Mouse (Mus musculus) thymus, adult 2 months (tissue): ENCODE measurements around the gene Ankrd55. TPM values are rescaled to one million over a fixed set of nuclear protein-coding genes. Genes with fewer than 3 reads are reported as not detected.

ENCODE experiments used
- DNase-seq: peaks from one replicate; pipeline ENCODE4 v3.0.0; 2021
- H3K27ac ChIP-seq: fragments of 200-500 bp; 2 replicates; pipeline ENCODE4 v1.5.1; 2012; ENCODE audit warnings: low read length, control low read depth; ENCODE audit not compliant: control insufficient read depth, insufficient read depth
- H3K27me3 ChIP-seq: fragments of 200-500 bp; 2 replicates; pipeline ENCODE4 v1.6.1; 2012; ENCODE audit warnings: mild to moderate bottlenecking, low read length, moderate library complexity, mixed read lengths; ENCODE audit not compliant: control insufficient read depth, insufficient read depth
- H3K36me3 ChIP-seq: fragments of 200-500 bp; 2 replicates; pipeline ENCODE4 v1.6.1; 2012; ENCODE audit warnings: mild to moderate bottlenecking, low read length, moderate library complexity; ENCODE audit not compliant: control insufficient read depth, insufficient read depth
- H3K4me1 ChIP-seq: fragments of 200-500 bp; replicated peaks from 2 replicates; pipeline ENCODE4 v1.6.1; 2012; ENCODE audit warnings: low read length; ENCODE audit not compliant: control insufficient read depth, insufficient read depth
- H3K4me3 ChIP-seq: fragments of 200-500 bp; 2 replicates; pipeline ENCODE4 v1.5.1; 2012; ENCODE audit warnings: mild to moderate bottlenecking, low read length, control low read depth, moderate library complexity; ENCODE audit not compliant: control insufficient read depth, insufficient read depth
- CTCF ChIP-seq: fragments of 200-500 bp; IDR thresholded peaks from 2 replicates; pipeline ENCODE4 v1.5.1; 2012; ENCODE audit warnings: mild to moderate bottlenecking, control low read depth, low read length, moderate library complexity, borderline replicate concordance; ENCODE audit not compliant: control insufficient read depth, poor library complexity, insufficient read depth; ENCODE audit errors: extremely low read depth
- POLR2A ChIP-seq: fragments of 200-500 bp; IDR thresholded peaks from 2 replicates; pipeline ENCODE4 v1.6.1; 2012; ENCODE audit warnings: mild to moderate bottlenecking, low read length, control low read depth, moderate library complexity; ENCODE audit not compliant: control insufficient read depth, poor library complexity, insufficient read depth; ENCODE audit errors: extremely low read depth
- WGBS: fragments of 180-500 bp; shearing (Covaris S2); methylation state at CpG from one replicate; pipeline ENCODE4 v1.1.7; 2018; 5-methylcytosine and 5-hydroxymethylcytosine counted together
- polyA plus RNA-seq: library from polyadenylated mRNA; depleted of rRNA; stranded (reverse); fragments of >200 nt; gene quantifications from 2 replicates; pipeline ENCODE4 v1.2.3, GENCODE M21; 2012; rRNA removed

Gene Ankrd55
- polyA plus RNA-seq, result 2.5 and 2.6 TPM in 2 replicates

- DNase-seq, result peak; percentile 69
- H3K27me3 ChIP-seq, result no peaks in the 10 kb centered on the region
- H3K27ac ChIP-seq, result peak within 1 kb of the TSS; percentile 94
- WGBS, result 15% methylated on average over 22 of the region's 22 CpGs
- H3K4me3 ChIP-seq, result peak within 1 kb of the TSS; percentile 35
- peaks cover 41% of the 10 kb centered on the region for H3K4me1 ChIP-seq
- H3K36me3 ChIP-seq, result no peaks in the 10 kb centered on the region
- TF ChIP-seq CTCF (0 out of 2 replicates have a peak, but pooled peaks have one; percentile 27), POLR2A (0 out of 2 replicates have a peak, but pooled peaks have one; percentile 19)
These were observed at the start of gene Ankrd55 for GRCm38 (mm10) chr13:112288225-112289178. Gene Ankrd55, plus strand, starts transcription at chr13:112288451.

GRCm38 (mm10) chr13:112239239-112239638 is 49.0 kb upstream of the Ankrd55 start:
- TF ChIP-seq CTCF (no peak), POLR2A (no peak)
- Histone ChIP-seq H3K36me3 (no peaks in the 10 kb centered on the region), H3K27ac (no peak overlapping the region), H3K4me3 (no peak overlapping the region), H3K27me3 (no peaks in the 10 kb centered on the region), H3K4me1 (no peaks in the 10 kb centered on the region)
- DNase-seq, result no peak
- 94% methylated on average over 2 of the region's 2 CpGs for WGBS

- no peak for TF ChIP-seq CTCF
- TF ChIP-seq POLR2A, result no peak
- DNase-seq, result no peak
- no peak overlapping the region for H3K4me3 ChIP-seq
- WGBS, result 79% methylated on average over 8 of the region's 8 CpGs
- H3K27me3 ChIP-seq, result no peaks in the 10 kb centered on the region
- H3K4me1 ChIP-seq, result no peaks in the 10 kb centered on the region
- no peak overlapping the region for H3K27ac ChIP-seq
- H3K36me3 ChIP-seq, result no peaks in the 10 kb centered on the region
These were observed 46.8 kb upstream of the Ankrd55 start for GRCm38 (mm10) chr13:112241431-112241830.

- no peak for DNase-seq
- WGBS, result 96% methylated on average over 5 of the region's 5 CpGs
- Histone ChIP-seq H3K27ac (no peak overlapping the region), H3K4me3 (no peak overlapping the region), H3K4me1 (no peaks in the 10 kb centered on the region), H3K27me3 (no peaks in the 10 kb centered on the region), H3K36me3 (no peaks in the 10 kb centered on the region)
- no peak for TF ChIP-seq CTCF
- TF ChIP-seq POLR2A, result no peak
These were observed 43.1 kb upstream of the Ankrd55 start for GRCm38 (mm10) chr13:112245131-112245530.

GRCm38 (mm10) chr13:112251433-112251832 is 36.8 kb upstream of the Ankrd55 start:
- H3K27ac ChIP-seq, result no peak overlapping the region
- DNase-seq, result no peak
- TF ChIP-seq POLR2A (no peak), CTCF (no peak)
- no peaks in the 10 kb centered on the region for H3K36me3 ChIP-seq
- 80% methylated on average over 2 of the region's 2 CpGs for WGBS
- H3K27me3 ChIP-seq, result no peaks in the 10 kb centered on the region
- H3K4me1 ChIP-seq, result no peaks in the 10 kb centered on the region
- no peak overlapping the region for H3K4me3 ChIP-seq

- 88% methylated on average over 3 of the region's 3 CpGs for WGBS
- no peak overlapping the region for H3K4me3 ChIP-seq
- no peak overlapping the region for H3K27ac ChIP-seq
These were observed 36.2 kb upstream of the Ankrd55 start for GRCm38 (mm10) chr13:112252012-112252411.

More at GRCm38 (mm10) chr13:112252012-112252411, 36.2 kb upstream of the Ankrd55 start:
- Histone ChIP-seq H3K4me1 (no peaks in the 10 kb centered on the region), H3K36me3 (no peaks in the 10 kb centered on the region), H3K27me3 (no peaks in the 10 kb centered on the region)
- TF ChIP-seq POLR2A (no peak), CTCF (no peak)
- DNase-seq, result no peak
